Mouse (Mus musculus): ENCODE data around the gene Alg3. TPM values are rescaled to one million over a fixed set of nuclear protein-coding genes. Genes with fewer than 3 reads are reported as not detected.

Alg3 gene
- polyA plus RNA-seq (2014; fragmentation: Illumina TruSeq; extraction: RNeasy Lipid Tissue Mini Kit (QIAGEN cat#74804)), result 6.3 TPM

DNA sequence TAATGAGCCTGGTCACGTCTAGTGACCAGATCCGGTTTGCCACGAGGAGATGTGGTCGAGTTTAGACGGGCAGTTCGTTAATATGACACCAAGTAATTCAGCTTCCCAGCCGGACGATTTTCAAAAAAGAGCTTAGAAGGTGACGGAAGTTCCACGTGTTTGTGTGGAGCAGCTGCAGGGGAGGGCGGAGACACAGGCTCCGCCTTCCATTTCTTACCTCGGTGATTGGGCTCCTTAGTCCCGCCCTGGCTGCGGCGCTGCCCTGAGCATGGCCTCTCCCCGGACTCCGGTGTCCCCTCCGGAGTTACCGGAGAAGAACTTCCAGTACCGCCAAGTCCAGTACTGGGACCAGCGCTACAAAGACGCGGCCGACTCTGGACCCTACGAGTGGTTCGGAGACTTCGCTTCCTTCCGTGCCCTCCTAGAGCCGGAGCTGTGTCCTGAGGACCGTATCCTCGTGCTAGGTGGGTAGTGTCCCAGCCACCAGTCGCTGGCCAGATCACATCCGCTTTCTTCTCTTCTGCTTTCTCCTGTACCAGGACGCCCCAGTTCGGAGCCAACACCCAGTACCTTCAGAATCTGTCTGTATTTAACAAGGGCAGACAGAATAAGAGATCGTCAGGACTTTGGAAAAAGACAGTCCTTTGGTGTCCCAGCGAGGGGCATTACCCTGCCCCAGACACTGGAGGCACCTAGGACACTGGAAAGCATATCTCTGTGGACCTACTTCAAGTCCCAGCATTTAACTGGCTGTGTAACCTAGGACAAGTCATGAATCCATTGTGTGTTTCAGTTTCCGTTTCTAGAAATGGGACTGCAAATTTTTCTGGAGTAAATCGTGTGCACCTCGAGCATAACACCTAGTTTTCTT lies at the start of gene Alg3, which contains the start of the genes Eef1akmt4 and Gm49333:
Gene Alg3, minus strand, starts transcription at position 379 of the 871 bp plus-strand sequence.
Gene Eef1akmt4, plus strand, starts transcription at position 237 of the 871 bp plus-strand sequence.
Gene Gm49333, plus strand, starts transcription at position 254 of the 871 bp plus-strand sequence.

DNA sequence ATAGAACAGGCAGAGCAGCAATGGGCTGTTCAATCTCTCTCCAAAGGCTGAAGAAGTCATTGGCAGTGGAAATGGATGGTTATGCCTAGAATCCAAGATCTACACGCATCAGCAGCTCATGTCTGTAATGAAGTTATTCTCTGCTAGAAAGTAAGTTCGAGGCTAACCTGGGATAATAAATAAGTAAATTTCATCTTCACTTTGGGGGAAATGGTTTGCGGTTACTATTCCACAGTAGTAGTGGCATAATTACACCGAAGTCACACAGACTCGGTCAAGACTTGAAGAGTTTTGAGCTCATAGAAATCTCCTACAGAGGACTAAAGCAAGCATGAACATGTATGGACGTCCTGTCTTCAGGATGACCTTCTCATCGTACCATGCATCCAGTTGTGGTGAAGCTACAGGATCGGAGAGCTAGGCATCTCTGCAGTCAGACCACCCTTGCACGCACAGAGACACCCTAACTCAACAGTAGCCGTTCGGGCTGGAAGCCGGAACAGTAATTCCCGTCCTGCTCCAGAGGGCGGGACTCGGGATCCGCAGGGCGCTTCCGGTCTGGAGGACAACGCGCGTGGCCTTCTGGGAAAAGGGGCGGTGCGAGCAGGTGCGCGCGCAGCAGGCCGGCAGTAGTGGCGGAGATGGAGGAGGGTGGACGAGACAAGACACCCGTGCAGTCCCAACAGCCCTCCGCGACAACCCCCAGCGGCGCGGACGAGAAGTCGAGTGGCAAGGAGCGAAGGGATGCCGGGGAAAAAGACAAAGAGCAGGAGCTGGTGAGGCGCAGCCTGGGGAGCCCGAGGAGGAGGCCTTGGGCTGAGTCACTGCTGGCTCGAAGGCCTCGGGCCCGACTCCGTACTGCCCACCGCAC lies 39.8 kb upstream of the Alg3 start, which contains the start of gene Psmd2:
Gene Psmd2, plus strand, starts transcription at position 577 of the 871 bp plus-strand sequence.

DNA sequence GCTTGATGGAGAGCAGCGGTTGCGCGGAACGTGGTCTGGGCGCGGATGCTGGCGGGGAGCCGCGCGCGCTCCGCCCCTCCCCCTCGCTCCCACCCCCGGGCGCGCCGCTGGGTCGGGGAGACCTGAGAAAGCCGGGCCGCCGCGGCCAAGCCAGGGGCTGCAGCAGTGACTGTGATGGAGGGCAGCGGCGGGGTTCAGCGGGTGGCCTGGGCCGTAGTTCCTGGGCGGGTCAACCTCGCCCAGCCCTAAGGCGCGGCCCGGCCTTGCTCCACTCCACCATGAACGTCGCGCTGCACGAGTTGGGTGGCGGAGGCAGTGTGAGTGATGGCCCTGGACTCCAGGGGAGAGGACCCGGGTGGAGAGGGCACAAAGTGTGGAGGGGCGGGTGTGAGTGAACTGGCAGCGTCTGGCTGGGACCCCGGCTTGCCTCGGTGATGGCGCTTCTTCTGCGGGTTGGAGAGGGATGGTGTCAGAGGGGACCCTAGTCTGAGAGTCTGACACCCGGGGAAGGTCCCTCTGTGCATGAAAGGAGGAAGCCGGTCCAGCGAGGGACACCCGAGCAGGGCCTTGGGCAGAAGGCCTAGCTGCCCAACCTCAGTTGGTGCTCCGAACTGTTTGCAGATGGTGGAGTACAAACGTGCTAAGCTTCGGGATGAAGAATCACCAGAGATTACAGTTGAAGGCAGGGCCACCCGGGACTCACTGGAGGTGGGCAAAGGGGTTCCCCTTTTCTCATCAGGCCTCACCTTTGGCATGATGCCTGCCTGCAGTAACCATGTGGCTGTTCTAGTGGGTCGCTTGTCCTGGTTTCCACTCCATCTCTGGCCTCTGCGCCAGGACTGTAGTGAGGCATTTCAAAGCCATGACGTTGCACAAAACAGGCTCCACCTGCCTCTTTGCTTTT lies 18.4 kb upstream of the Alg3 start, which contains the start of gene Ece2:
Gene Ece2, plus strand, starts transcription at position 98 of the 904 bp plus-strand sequence.

DNA sequence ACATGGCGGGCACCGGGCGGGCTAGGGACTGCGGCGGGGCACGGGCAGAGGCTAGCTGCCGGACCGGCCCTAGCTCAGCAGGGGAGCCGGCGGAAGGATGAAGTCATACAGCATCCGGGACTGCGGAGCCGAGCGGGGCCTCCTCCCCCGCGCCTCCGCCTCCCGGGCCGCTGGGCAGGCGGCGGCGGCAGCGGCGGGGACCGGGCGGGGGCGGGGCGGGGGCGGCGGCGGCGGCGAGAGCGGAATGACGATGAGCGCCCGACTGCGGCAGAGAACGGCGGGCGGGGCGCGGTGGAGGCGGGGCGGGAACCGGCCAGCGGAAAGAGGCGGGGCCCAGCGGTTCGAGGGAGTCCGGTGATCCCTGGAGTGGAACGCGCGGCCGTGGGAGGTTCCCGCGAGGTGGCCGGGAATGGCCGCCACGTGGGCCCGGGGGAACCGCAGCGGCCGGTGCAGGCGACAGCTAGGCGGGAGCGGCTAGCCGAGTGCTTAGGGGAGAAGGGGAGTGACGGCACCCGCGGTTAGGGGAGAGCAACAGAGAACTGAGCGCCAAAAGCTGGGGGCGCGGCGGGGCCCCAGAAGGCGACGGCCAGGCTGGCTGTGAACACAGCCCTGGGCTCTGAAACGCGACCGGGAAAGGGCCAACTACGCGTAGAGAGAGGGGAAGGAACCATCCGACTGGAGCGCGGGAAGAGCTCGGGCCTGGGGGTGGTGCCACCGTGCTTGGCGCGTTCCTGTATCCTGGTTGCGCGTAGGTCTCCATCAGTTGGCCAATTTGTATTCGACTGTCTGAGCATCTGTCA lies 9.9 kb upstream of the Alg3 start, which contains the start of gene Camk2n2:
Gene Camk2n2, minus strand, starts transcription at position 97 of the 800 bp plus-strand sequence.

DNA sequence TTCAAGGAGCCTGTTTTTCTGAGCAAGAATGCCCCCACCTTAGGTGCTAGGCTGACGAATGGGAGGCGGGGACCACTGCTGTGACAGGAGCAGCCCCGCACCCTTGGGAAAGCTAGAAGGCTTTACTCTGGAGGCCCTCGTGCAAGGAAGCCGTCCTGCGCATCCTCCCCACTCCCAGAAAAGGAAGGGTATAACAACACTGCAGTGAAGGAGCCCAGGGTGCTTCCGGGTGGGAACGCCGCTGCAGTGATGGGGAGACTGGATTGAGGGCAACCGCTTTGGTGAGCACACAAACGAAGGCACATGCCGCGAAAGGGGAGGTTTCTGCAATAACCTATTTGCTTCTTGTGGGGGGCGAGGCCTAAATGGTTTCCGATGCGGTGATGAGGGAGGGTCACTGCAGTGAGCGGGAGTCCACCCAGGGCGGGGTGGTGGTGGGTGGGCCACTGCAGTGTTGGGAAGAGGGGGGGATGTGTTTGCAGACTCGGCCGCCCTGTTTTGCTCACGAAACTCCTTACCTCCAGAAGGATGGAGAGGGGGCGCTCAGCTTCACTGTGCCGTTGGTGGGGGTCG lies 22.1 kb downstream of the Alg3 start, which contains the start of gene Vwa5b2:
Gene Vwa5b2, plus strand, starts transcription at position 106 of the 573 bp plus-strand sequence.

Other genes with a start within 250 kb of the Alg3 start
- gene Abcc5, start 185.3 kb downstream of the Alg3 start, polyA plus RNA-seq (2014; fragmentation: Illumina TruSeq; extraction: RNeasy Lipid Tissue Mini Kit (QIAGEN cat#74804)), result 32.8 TPM
- 8.2 TPM for gene Eif2b5, start 112.9 kb downstream of the Alg3 start, polyA plus RNA-seq (2014; fragmentation: Illumina TruSeq; extraction: RNeasy Lipid Tissue Mini Kit (QIAGEN cat#74804))
- 26.8 TPM for gene Dvl3, start 94.8 kb downstream of the Alg3 start, polyA plus RNA-seq (2014; fragmentation: Illumina TruSeq; extraction: RNeasy Lipid Tissue Mini Kit (QIAGEN cat#74804))
- 102 TPM for gene Ap2m1, start 76.3 kb downstream of the Alg3 start, polyA plus RNA-seq (2014; fragmentation: Illumina TruSeq; extraction: RNeasy Lipid Tissue Mini Kit (QIAGEN cat#74804))
- gene Abcf3, start 63.2 kb downstream of the Alg3 start, polyA plus RNA-seq (2014; fragmentation: Illumina TruSeq; extraction: RNeasy Lipid Tissue Mini Kit (QIAGEN cat#74804)), result 8.6 TPM
- gene Vwa5b2, start 22.3 kb downstream of the Alg3 start, polyA plus RNA-seq (2014; fragmentation: Illumina TruSeq; extraction: RNeasy Lipid Tissue Mini Kit (QIAGEN cat#74804)), result not detected
- 3.0 TPM for gene Eef1akmt4, start 142 bp downstream of the Alg3 start, polyA plus RNA-seq (2014; fragmentation: Illumina TruSeq; extraction: RNeasy Lipid Tissue Mini Kit (QIAGEN cat#74804))
- not detected for gene Gm49333, start 125 bp downstream of the Alg3 start, polyA plus RNA-seq (2014; fragmentation: Illumina TruSeq; extraction: RNeasy Lipid Tissue Mini Kit (QIAGEN cat#74804))
- not detected for gene Camk2n2, start 9.6 kb upstream of the Alg3 start, polyA plus RNA-seq (2014; fragmentation: Illumina TruSeq; extraction: RNeasy Lipid Tissue Mini Kit (QIAGEN cat#74804))
- gene Ece2, start 18.1 kb upstream of the Alg3 start, polyA plus RNA-seq (2014; fragmentation: Illumina TruSeq; extraction: RNeasy Lipid Tissue Mini Kit (QIAGEN cat#74804)), result 1.1 TPM
- gene Psmd2, start 39.9 kb upstream of the Alg3 start, polyA plus RNA-seq (2014; fragmentation: Illumina TruSeq; extraction: RNeasy Lipid Tissue Mini Kit (QIAGEN cat#74804)), result 77.0 TPM
- gene Eif4g1, start 56.6 kb upstream of the Alg3 start, polyA plus RNA-seq (2014; fragmentation: Illumina TruSeq; extraction: RNeasy Lipid Tissue Mini Kit (QIAGEN cat#74804)), result 125 TPM
- 0.26 TPM for gene Fam131a, start 81.5 kb upstream of the Alg3 start, polyA plus RNA-seq (2014; fragmentation: Illumina TruSeq; extraction: RNeasy Lipid Tissue Mini Kit (QIAGEN cat#74804))
- gene Polr2h, start 105.9 kb upstream of the Alg3 start, polyA plus RNA-seq (2014; fragmentation: Illumina TruSeq; extraction: RNeasy Lipid Tissue Mini Kit (QIAGEN cat#74804)), result 29.2 TPM
- 0.29 TPM for gene Clcn2, start 106.0 kb upstream of the Alg3 start, polyA plus RNA-seq (2014; fragmentation: Illumina TruSeq; extraction: RNeasy Lipid Tissue Mini Kit (QIAGEN cat#74804))
- 0.09 TPM for gene Chrd, start 121.4 kb upstream of the Alg3 start, polyA plus RNA-seq (2014; fragmentation: Illumina TruSeq; extraction: RNeasy Lipid Tissue Mini Kit (QIAGEN cat#74804))
- not detected for gene Thpo, start 122.8 kb upstream of the Alg3 start, polyA plus RNA-seq (2014; fragmentation: Illumina TruSeq; extraction: RNeasy Lipid Tissue Mini Kit (QIAGEN cat#74804))